Mouse (Mus musculus) small intestine, adult 2 months (tissue): ENCODE measurements at regions not wholly inside any gene's neighbourhood (a gene's known extent, or its start where the extent isn't known, plus 50 kb on each side); places are given as distances from the start of the nearest gene placed in this dataset.

Experiments used
- H3K27ac ChIP-seq: fragments of 200-500 bp; 2 replicates; pipeline ENCODE4 v1.5.1; 2012; ENCODE audit warnings: low read depth, low read length, control low read depth, inconsistent platforms; ENCODE audit not compliant: insufficient read depth
- H3K27me3 ChIP-seq: fragments of 200-500 bp; 2 replicates; pipeline ENCODE4 v1.6.1; 2012; ENCODE audit warnings: mild to moderate bottlenecking, moderate library complexity, low read length, inconsistent platforms; ENCODE audit not compliant: control insufficient read depth, insufficient read depth
- H3K36me3 ChIP-seq: fragments of 200-500 bp; 2 replicates; pipeline ENCODE4 v1.6.1; 2012; ENCODE audit warnings: mild to moderate bottlenecking, low read length, control low read depth, inconsistent platforms; ENCODE audit not compliant: control insufficient read depth, insufficient read depth
- H3K4me1 ChIP-seq: fragments of 200-500 bp; 2 replicates; pipeline ENCODE4 v1.6.1; 2012; ENCODE audit warnings: low read length, inconsistent platforms, mixed read lengths; ENCODE audit not compliant: control insufficient read depth, insufficient read depth, insufficient read length
- H3K4me3 ChIP-seq: fragments of 200-500 bp; 2 replicates; pipeline ENCODE4 v1.5.1; 2012; ENCODE audit warnings: low read depth, mild to moderate bottlenecking, control low read depth, inconsistent platforms, low read length, moderate library complexity
- CTCF ChIP-seq: fragments of 200-500 bp; IDR thresholded peaks from 2 replicates; pipeline ENCODE4 v1.5.1; 2012; ENCODE audit warnings: low read depth, mild to moderate bottlenecking, control low read depth, inconsistent platforms, low read length, moderate library complexity, mixed read lengths; ENCODE audit not compliant: insufficient replicate concordance, insufficient read length; ENCODE audit errors: extremely low read depth
- POLR2A ChIP-seq: fragments of 200-500 bp; IDR thresholded peaks from 2 replicates; pipeline ENCODE4 v1.6.1; 2012; ENCODE audit warnings: low read depth, mild to moderate bottlenecking, control low read depth, inconsistent platforms, low read length, moderate library complexity
- WGBS: fragments of 180-500 bp; shearing (Covaris S2); methylation state at CpG from one replicate; pipeline ENCODE4 v1.1.7; 2018; 5-methylcytosine and 5-hydroxymethylcytosine counted together

GRCm38 (mm10) chr14:11477731-11478130, 75.6 kb upstream of the Ptprg start:
- no peak overlapping the region for H3K4me3 ChIP-seq
- 68% methylated on average over 3 of the region's 3 CpGs for WGBS
- no peaks in the 10 kb centered on the region for H3K4me1 ChIP-seq
- TF ChIP-seq CTCF, result no peak
- TF ChIP-seq POLR2A, result no peak
- no peak overlapping the region for H3K27ac ChIP-seq
- H3K36me3 ChIP-seq, result no peaks in the 10 kb centered on the region
- no peaks in the 10 kb centered on the region for H3K27me3 ChIP-seq

GRCm38 (mm10) chr14:11482151-11482550, 71.2 kb upstream of the Ptprg start:
- TF ChIP-seq POLR2A (no peak), CTCF (no peak)
- Histone ChIP-seq H3K4me3 (no peak overlapping the region), H3K36me3 (no peaks in the 10 kb centered on the region), H3K27ac (no peak overlapping the region), H3K27me3 (no peaks in the 10 kb centered on the region), H3K4me1 (no peaks in the 10 kb centered on the region)
- WGBS, result 52% methylated on average over 4 of the region's 4 CpGs

DNA sequence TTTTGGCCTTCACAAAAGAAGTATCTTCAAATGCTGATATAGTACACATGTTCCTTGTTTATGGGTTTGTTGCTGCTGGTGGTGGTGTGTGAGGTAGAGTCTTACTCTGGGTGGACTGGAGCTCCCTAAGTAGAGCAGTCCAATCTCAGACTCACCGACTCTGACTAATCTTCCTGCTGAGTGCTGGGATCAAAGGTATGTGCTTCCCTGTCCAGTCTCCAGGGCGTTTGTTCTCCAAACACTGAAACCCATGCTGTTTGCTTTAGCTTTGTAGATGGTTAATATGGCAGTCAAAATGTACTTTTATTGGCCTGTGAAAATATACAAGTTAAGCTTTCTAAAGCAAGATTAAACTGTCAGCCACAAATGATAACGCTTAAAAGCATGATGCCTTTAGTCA, 67.0 kb upstream of the Ptprg start:
- Histone ChIP-seq H3K27ac (no peak overlapping the region), H3K27me3 (no peaks in the 10 kb centered on the region), H3K4me1 (no peaks in the 10 kb centered on the region), H3K4me3 (no peak overlapping the region), H3K36me3 (no peaks in the 10 kb centered on the region)
- 26% methylated on average over 3 of the region's 3 CpGs for WGBS
- no peak for TF ChIP-seq POLR2A
- TF ChIP-seq CTCF, result no peak

GRCm38 (mm10) chr14:11501744-11502143, 51.6 kb upstream of the Ptprg start:
- H3K27me3 ChIP-seq, result no peaks in the 10 kb centered on the region
- no peak overlapping the region for H3K27ac ChIP-seq
- 91% methylated on average over 7 of the region's 7 CpGs for WGBS
- no peak overlapping the region for H3K4me3 ChIP-seq
- TF ChIP-seq CTCF (no peak), POLR2A (no peak)
- peaks cover 8% of the 10 kb centered on the region; the same call in 1 of the 2 replicates for H3K4me1 ChIP-seq
- no peaks in the 10 kb centered on the region for H3K36me3 ChIP-seq

GRCm38 (mm10) chr14:11503156-11503555, 50.2 kb upstream of the Ptprg start:
- TF ChIP-seq CTCF (no peak), POLR2A (no peak)
- Histone ChIP-seq H3K27me3 (no peaks in the 10 kb centered on the region), H3K27ac (peak overlapping the region; percentile 36; the same call in 1 of the 2 replicates), H3K4me3 (no peak overlapping the region), H3K4me1 (peaks cover 8% of the 10 kb centered on the region; the same call in 1 of the 2 replicates), H3K36me3 (no peaks in the 10 kb centered on the region)
